Mouse (Mus musculus): ENCODE measurements around the gene Zfp146. TPM values are rescaled to one million over a fixed set of nuclear protein-coding genes. Genes with fewer than 3 reads are reported as not detected.

Zfp146 gene
- polyA plus RNA-seq, 1 experiment = 22.9 TPM

DNA sequence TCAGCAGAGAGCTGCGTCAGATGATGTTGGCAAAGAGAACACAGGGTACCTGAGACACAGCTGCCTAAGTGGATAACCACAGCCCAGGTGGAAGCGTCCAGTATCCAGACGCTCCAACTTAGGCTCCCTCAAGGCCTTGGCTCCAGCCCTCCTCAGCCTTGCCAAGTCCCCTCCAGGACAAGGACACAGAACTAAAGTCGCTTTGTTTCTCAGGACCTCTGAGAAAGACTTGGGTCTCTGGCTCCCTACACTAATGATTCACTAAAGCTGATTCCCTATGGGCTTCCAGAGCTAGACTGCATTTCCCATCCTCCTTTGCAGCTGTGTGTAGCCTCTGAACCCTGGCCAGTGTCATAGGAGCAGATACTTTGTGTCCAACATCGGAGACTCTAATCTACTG lies 30.6 kb upstream of the Zfp146 start:
- TF ChIP-seq POLR2A (IDR thresholded peaks at IDR 0.05; ENCODE audit: borderline replicate concordance, low read depth, low read length) (no peak), CTCF (IDR thresholded peaks at IDR 0.05; ENCODE audit: low read depth, low read length) (no peak)
- Histone ChIP-seq H3K4me3 (ENCODE audit: insufficient read depth, low read length) (no peak overlapping the region), H3K4me1 (ENCODE audit: control insufficient read depth, insufficient read depth, low read length) (peaks cover 16% of the 10 kb centered on the region), H3K27ac (ENCODE audit: insufficient read depth, low read depth, low read length) (no peak overlapping the region)

DNA sequence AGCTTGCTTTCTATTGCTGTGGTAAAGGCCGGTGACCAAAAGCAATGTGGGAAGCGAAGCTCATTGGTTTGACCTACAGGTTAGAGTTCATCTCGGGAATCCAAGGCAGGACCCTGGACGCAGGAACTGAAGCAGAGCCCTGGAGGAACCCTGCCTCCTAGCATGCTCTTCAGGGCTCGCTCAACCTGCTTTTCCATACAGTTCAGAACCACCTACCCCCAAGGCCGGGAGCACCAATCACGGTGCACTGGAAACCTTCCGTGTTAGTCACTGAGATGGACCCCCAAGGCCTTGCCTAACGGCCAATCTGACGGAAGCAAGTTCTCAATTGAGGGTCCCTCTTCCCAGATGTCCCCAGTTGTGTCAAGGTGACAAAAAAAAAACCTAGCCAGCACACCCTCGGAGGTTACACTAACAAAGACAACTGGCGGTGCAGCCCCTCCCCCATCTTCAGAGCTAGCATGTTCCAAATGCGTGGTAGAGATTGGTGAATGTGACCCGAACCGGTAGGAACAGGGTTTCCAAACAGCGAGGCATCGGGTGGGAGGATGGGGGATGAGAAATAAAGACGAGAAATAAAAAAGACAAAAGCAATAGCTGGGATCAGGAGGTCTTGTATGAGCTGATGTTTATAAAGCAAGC lies 30.1 kb upstream of the Zfp146 start:
- TF ChIP-seq CTCF (IDR thresholded peaks at IDR 0.05; ENCODE audit: low read depth, low read length) (no peak), POLR2A (IDR thresholded peaks at IDR 0.05; ENCODE audit: borderline replicate concordance, low read depth, low read length) (no peak)
- no peak overlapping the region for H3K4me3 ChIP-seq (ENCODE audit: insufficient read depth, low read length)
- H3K27ac ChIP-seq (ENCODE audit: insufficient read depth, low read depth, low read length) = no peak overlapping the region
- H3K4me1 ChIP-seq (ENCODE audit: control insufficient read depth, insufficient read depth, low read length) = peaks cover 17% of the 10 kb centered on the region

DNA sequence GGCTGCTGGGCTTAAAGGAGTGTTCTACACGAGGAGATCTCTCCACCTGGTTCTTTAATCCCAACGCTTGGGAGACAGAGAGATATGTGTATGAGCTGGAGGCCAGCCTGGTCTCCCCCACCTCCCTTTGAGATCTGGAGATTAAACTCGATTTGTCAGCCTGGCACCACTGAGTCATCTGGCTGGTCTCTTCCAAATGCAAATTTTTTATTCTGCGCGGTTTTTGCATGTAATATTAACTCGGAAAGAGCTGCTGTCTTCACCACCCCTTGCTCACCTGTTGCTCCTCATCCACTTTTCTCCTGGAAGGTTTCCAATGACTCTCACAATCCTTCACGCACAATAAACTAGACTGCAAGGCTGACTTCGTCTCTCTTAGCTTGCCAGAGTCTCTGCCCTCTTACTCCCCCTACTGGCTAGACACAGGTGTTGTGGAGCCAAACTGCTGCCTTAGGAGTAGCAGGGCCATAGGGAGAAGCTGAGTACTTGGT lies 29.0 kb upstream of the Zfp146 start, which contains the start of gene Capns1:
Gene Capns1 (minus strand): TSS at position 331 of the 491 bp plus-strand sequence.
- Histone ChIP-seq H3K4me3 (ENCODE audit: insufficient read depth, low read length) (no peak within 1 kb of the TSS), H3K4me1 (ENCODE audit: control insufficient read depth, insufficient read depth, low read length) (peaks cover 18% of the 10 kb centered on the region), H3K27ac (ENCODE audit: insufficient read depth, low read depth, low read length) (no peak within 1 kb of the TSS)
- TF ChIP-seq CTCF (IDR thresholded peaks at IDR 0.05; ENCODE audit: low read depth, low read length) (peak; percentile 76), POLR2A (IDR thresholded peaks at IDR 0.05; ENCODE audit: borderline replicate concordance, low read depth, low read length) (no peak)

DNA sequence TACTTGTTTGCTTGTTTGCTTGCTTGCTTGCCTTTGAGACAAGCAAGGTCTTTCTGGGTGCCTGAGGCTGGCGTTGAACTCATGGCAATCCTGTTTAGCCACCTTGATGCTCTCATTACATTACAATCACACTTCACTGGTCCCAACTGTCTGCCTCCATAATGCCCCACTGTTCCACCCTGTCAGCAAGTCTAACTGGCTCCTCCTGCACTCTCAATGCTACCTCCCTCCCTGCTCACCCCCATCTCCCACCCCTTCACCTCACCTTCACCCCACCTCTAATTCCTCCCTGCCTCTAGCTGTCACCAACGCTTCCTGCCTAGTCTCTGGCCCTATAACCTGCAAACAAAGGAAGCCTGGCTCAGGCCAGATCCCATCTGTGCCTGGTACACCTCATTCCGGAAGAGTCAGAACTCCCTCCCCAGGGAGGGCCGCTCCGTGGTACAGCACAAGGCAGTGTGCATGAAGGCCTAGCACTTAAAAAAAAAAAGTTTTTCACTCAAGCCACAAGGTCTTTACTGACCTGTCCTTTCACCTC lies 28.1 kb upstream of the Zfp146 start:
- TF ChIP-seq POLR2A (IDR thresholded peaks at IDR 0.05; ENCODE audit: borderline replicate concordance, low read depth, low read length) = no peak
- TF ChIP-seq CTCF (IDR thresholded peaks at IDR 0.05; ENCODE audit: low read depth, low read length) = no peak
- H3K27ac ChIP-seq (ENCODE audit: insufficient read depth, low read depth, low read length) = no peak overlapping the region
- H3K4me1 ChIP-seq (ENCODE audit: control insufficient read depth, insufficient read depth, low read length) = peaks cover 23% of the 10 kb centered on the region
- no peak overlapping the region for H3K4me3 ChIP-seq (ENCODE audit: insufficient read depth, low read length)

DNA sequence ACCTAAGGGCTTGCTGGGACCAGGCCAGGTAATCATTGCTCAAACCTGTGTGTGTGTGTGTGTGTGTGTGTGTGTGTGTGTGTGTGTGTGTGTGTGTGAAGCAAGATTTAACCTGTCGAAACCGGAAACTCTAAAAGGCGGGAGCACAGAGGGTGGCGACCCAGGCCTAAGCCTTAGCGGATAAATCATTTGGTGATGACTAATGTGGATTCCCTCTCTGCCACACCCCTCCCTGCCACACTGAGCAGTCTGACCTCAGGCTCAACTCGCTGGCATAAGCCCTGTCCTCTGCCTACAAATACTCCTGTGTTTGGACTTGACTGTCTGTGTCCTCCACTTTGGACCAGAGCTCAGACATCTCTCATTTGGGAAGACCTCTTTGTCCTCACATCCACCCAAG lies 26.6 kb upstream of the Zfp146 start:
- H3K4me1 ChIP-seq (ENCODE audit: control insufficient read depth, insufficient read depth, low read length) = peaks cover 23% of the 10 kb centered on the region
- TF ChIP-seq CTCF (IDR thresholded peaks at IDR 0.05; ENCODE audit: low read depth, low read length) (no peak), POLR2A (IDR thresholded peaks at IDR 0.05; ENCODE audit: borderline replicate concordance, low read depth, low read length) (no peak)
- H3K27ac ChIP-seq (ENCODE audit: insufficient read depth, low read depth, low read length) = no peak overlapping the region
- no peak overlapping the region for H3K4me3 ChIP-seq (ENCODE audit: insufficient read depth, low read length)

DNA sequence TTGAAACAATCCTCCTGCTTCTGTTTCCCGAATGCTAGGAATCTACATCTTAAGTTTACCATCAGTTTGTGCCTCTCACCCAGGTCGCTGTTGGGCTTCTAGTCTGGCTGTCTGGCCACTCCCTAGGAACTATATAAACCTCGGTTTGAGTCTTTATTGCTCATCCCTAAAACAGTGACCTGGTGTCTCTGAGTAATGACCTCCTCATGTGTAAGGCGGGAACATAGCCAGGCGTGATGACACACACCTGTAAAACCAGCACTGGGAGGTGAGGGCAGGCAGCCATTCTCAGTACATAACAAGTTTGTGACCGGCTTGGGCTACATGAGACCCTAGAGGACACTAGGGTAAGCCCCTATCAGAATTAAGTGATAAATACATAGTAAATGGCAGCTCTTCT lies 25.9 kb upstream of the Zfp146 start:
- no peak overlapping the region for H3K27ac ChIP-seq (ENCODE audit: insufficient read depth, low read depth, low read length)
- peaks cover 23% of the 10 kb centered on the region for H3K4me1 ChIP-seq (ENCODE audit: control insufficient read depth, insufficient read depth, low read length)
- TF ChIP-seq CTCF (IDR thresholded peaks at IDR 0.05; ENCODE audit: low read depth, low read length) (no peak), POLR2A (IDR thresholded peaks at IDR 0.05; ENCODE audit: borderline replicate concordance, low read depth, low read length) (no peak)
- 0 out of 2 replicates have a peak overlapping the region, but pooled peaks have one; percentile 9 for H3K4me3 ChIP-seq (ENCODE audit: insufficient read depth, low read length)

DNA sequence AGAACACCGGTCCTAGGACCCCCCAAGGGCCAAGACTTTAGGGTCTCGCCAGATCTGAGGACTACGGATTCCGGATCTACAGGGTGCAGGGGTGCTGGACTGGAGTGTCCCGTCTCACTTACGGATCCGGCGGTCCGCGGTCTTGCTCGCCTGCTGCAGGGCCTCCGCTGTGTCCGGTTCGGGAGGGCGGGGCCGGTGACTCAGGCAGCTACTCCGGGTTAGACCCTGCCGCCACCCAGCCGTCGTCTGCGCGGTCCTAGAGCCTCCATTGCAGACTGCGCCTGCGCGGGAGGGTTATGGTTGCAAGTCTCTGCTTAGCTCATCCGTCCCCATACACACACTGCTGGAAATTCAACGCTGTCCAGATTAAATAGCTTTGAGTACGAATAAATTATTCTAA lies 25.3 kb upstream of the Zfp146 start:
- Histone ChIP-seq H3K4me3 (ENCODE audit: insufficient read depth, low read length) (peak overlapping the region; percentile 66), H3K4me1 (ENCODE audit: control insufficient read depth, insufficient read depth, low read length) (peaks cover 23% of the 10 kb centered on the region), H3K27ac (ENCODE audit: insufficient read depth, low read depth, low read length) (peak overlapping the region; percentile 91)
- TF ChIP-seq CTCF (IDR thresholded peaks at IDR 0.05; ENCODE audit: low read depth, low read length) (no peak), POLR2A (IDR thresholded peaks at IDR 0.05; ENCODE audit: borderline replicate concordance, low read depth, low read length) (no peak)

DNA sequence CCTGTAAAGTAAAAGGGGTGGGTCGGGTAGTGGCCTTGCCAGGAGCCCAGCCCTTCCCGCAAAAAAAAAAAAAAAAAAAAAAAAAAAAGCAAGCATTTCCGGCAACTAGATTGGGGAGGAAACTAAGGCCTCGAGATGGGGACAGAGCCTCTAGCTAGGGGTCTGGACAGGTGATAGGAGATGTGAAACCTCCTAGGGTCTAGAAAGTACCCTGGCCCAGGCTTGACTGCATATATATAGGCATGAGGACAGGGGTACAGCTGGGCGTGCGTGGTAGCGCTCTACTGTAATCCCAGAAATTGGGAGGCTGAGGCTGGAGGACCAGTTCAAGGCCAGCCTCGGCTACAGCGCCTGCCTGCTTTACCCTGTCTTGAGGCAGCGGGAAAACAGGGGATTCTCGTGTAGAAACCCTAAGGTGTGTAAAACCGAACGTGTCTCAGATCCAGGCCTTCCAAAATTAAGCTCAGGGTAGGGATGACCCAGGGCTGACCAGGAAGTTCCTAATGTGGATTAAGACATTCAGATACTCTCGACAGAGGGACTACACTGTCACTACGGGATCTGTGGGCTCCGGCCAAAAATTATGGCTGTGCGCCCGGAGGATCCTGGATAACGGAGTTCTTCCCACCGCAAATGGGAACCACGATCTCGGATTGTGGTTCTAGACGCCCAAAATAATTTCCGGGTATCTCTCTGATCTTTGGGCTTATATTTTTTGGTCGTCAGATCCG lies 24.7 kb upstream of the Zfp146 start:
- H3K4me3 ChIP-seq (ENCODE audit: insufficient read depth, low read length) = peak overlapping the region; percentile 66
- TF ChIP-seq CTCF (IDR thresholded peaks at IDR 0.05; ENCODE audit: low read depth, low read length) = no peak
- TF ChIP-seq POLR2A (IDR thresholded peaks at IDR 0.05; ENCODE audit: borderline replicate concordance, low read depth, low read length) = no peak
- peak overlapping the region; percentile 91 for H3K27ac ChIP-seq (ENCODE audit: insufficient read depth, low read depth, low read length)
- peaks cover 23% of the 10 kb centered on the region for H3K4me1 ChIP-seq (ENCODE audit: control insufficient read depth, insufficient read depth, low read length)

DNA sequence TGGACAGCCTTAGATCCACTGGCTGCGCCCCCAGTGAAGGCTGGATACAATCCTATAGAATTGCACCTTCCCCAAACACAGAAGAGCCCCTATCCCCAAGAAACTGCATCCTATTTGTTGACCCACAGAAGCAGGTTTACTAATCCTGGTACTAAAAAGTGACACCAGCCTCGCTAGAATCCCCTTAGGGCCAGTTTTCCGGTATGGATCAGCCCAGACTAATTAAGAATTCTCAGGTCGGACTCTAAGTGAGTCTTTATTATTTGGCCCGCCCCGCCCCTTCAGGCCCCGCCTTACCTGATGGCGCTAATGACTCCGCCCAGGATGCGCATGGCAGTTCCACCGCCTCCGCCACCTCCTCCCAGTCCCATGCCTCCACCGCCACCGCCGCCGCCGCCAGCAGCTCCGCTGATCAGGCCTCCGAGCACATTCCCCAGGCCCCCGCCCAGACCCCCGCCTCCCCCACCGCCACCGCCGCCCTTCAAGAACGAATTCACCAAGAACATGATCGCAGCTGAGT lies 24.1 kb upstream of the Zfp146 start:
- no peak for TF ChIP-seq CTCF (IDR thresholded peaks at IDR 0.05; ENCODE audit: low read depth, low read length)
- no peak for TF ChIP-seq POLR2A (IDR thresholded peaks at IDR 0.05; ENCODE audit: borderline replicate concordance, low read depth, low read length)
- peak overlapping the region; percentile 66 for H3K4me3 ChIP-seq (ENCODE audit: insufficient read depth, low read length)
- no peak overlapping the region; the same call in 1 of the 2 replicates for H3K27ac ChIP-seq (ENCODE audit: insufficient read depth, low read depth, low read length)
- peaks cover 23% of the 10 kb centered on the region for H3K4me1 ChIP-seq (ENCODE audit: control insufficient read depth, insufficient read depth, low read length)

Measured in bone marrow macrophage, adult 2 months (primary cell).